Mouse (Mus musculus) heart, embryonic 11.5 days (tissue): ENCODE data around the gene Pitpnm1. TPM values are rescaled to one million over a fixed set of nuclear protein-coding genes. Genes with fewer than 3 reads are reported as not detected.

ENCODE experiments used
- ATAC-seq: fragments of 200-750 bp; cut with Nextera tagmentation; replicated peaks from 2 replicates; pipeline ENCODE4 v1.8.0; 2017; ENCODE audit warnings: moderate library complexity; ENCODE audit not compliant: insufficient number of reproducible peaks, low FRiP score, low TSS enrichment
- H3K27ac ChIP-seq: fragments of 300-500 bp; sonication (generic); 2 replicates; pipeline ENCODE4 v1.5.1; 2014; ENCODE audit warnings: mild to moderate bottlenecking, low read depth, low read length
- H3K27me3 ChIP-seq: fragments of 300-500 bp; sonication (generic); 2 replicates; pipeline ENCODE4 v1.6.1; 2014; ENCODE audit warnings: mild to moderate bottlenecking, low read length, mixed read lengths; ENCODE audit not compliant: control insufficient read depth, insufficient read depth
- H3K36me3 ChIP-seq: fragments of 300-500 bp; sonication (generic); 2 replicates; pipeline ENCODE4 v1.6.1; 2014; ENCODE audit warnings: mild to moderate bottlenecking, low read length, moderate library complexity, mixed read lengths; ENCODE audit not compliant: control insufficient read depth, insufficient read depth
- H3K4me1 ChIP-seq: fragments of 300-500 bp; sonication (generic); 2 replicates; pipeline ENCODE4 v1.6.1; 2014; ENCODE audit warnings: low read length; ENCODE audit not compliant: control insufficient read depth, insufficient read depth
- H3K4me2 ChIP-seq: fragments of 300-500 bp; sonication (generic); 2 replicates; pipeline ENCODE4 v1.6.1; 2014; ENCODE audit warnings: mild to moderate bottlenecking, moderate library complexity
- H3K4me3 ChIP-seq: fragments of 300-500 bp; sonication (generic); 2 replicates; pipeline ENCODE4 v1.5.1; 2014; ENCODE audit warnings: low read depth, low read length
- H3K9ac ChIP-seq: fragments of 300-500 bp; sonication (generic); 2 replicates; pipeline ENCODE4 v1.6.1; 2014; ENCODE audit warnings: mild to moderate bottlenecking, low read depth, low read length, moderate library complexity
- H3K9me3 ChIP-seq: fragments of 300-500 bp; sonication (generic); replicated peaks from 2 replicates; pipeline ENCODE4 v1.6.1; 2016; ENCODE audit warnings: low read length; ENCODE audit not compliant: control insufficient read depth
- WGBS: fragments of 180-500 bp; shearing (Covaris S2); extraction: QIAGEN DNeasy Blood & Tissue Kit; methylation state at CpG from one replicate; pipeline ENCODE4 v1.1.7; 2014; ENCODE audit not compliant: insufficient replicate concordance; 5-methylcytosine and 5-hydroxymethylcytosine counted together
- polyA plus RNA-seq: library from polyadenylated mRNA; unstranded; fragments of >200 nt; fragmentation: Nextera tagmentation; extraction: Ambion mirVana; gene quantifications from 2 replicates; pipeline ENCODE4 v1.2.1, GENCODE M21; 2014

Pitpnm1 gene
- polyA plus RNA-seq, 1 experiment from 2014 or later = 15.5 TPM

DNA sequence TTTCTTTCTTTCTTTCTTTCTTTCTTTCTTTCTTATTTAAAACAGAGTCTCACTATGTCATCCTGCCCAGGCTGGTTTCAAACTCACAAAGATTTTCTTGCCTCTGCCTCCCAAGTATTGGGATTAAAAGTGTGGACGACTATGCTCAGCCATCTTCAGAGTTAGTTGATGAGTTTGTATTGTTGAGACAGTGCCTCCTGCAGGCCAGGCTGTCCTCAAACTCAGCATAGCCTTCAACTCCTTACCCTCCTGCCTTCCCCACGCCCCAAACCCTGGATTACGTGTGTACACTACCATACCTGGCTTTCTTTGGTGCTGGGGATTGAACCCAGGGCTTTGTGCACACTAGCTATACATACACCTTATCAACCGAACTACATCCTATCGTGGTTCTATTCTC, 36.7 kb downstream of the Pitpnm1 start:
- Histone ChIP-seq H3K36me3 (peaks cover 10% of the 10 kb centered on the region), H3K27ac (no peak overlapping the region), H3K9ac (no peak overlapping the region), H3K27me3 (no peaks in the 10 kb centered on the region), H3K4me3 (no peak overlapping the region), H3K4me1 (no peaks in the 10 kb centered on the region), H3K9me3 (no peaks in the 10 kb centered on the region), H3K4me2 (no peak overlapping the region)
- no peak for ATAC-seq
- 76% methylated on average over 5 of the region's 5 CpGs for WGBS

DNA sequence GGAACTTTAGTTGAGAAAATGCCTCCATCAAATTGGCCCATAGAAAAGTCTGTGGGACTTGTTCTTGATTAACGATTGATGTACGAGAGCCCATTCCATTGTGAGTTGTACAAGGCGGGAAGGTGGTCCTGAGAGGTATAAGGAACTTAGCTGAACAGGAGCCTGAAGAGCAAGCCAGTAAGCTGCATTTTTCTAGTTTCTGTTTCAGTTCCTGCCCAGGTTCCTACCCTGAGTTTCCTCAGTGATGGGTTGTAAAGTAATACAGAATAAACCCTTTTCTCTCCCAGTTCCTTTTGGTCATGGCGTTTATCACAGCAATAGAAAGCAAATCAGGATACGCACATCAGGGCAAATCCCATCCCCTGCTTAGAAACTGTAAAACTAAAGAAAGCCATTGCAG, 38.1 kb downstream of the Pitpnm1 start:
- no peak overlapping the region for H3K27ac ChIP-seq
- no peaks in the 10 kb centered on the region for H3K4me1 ChIP-seq
- H3K4me3 ChIP-seq = no peak overlapping the region
- H3K27me3 ChIP-seq = no peaks in the 10 kb centered on the region
- WGBS = 80% methylated on average over 5 of the region's 5 CpGs
- ATAC-seq = no peak
- H3K4me2 ChIP-seq = no peak overlapping the region
- H3K9ac ChIP-seq = no peak overlapping the region
- no peaks in the 10 kb centered on the region for H3K9me3 ChIP-seq
- H3K36me3 ChIP-seq = no peaks in the 10 kb centered on the region; the same call in 1 of the 2 replicates

GRCm38 (mm10) chr19:4139446-4139845, 39.6 kb downstream of the Pitpnm1 start, which contains the start of gene Gpr152:
TSS of gene Gpr152 (plus strand) at chr19:4139787.
- Histone ChIP-seq H3K9ac (no peak within 1 kb of the TSS; the same call in 1 of the 2 replicates), H3K4me2 (no peak within 1 kb of the TSS), H3K36me3 (no peaks in the 10 kb centered on the region), H3K9me3 (no peaks in the 10 kb centered on the region), H3K27ac (no peak within 1 kb of the TSS), H3K4me1 (no peaks in the 10 kb centered on the region), H3K27me3 (no peaks in the 10 kb centered on the region), H3K4me3 (no peak within 1 kb of the TSS)
- WGBS = 74% methylated on average over 2 of the region's 2 CpGs
- ATAC-seq = no peak

GRCm38 (mm10) chr19:4140147-4140546, 40.3 kb downstream of the Pitpnm1 start:
- Histone ChIP-seq H3K9me3 (no peaks in the 10 kb centered on the region), H3K27me3 (no peaks in the 10 kb centered on the region), H3K36me3 (no peaks in the 10 kb centered on the region), H3K4me2 (no peak overlapping the region), H3K4me1 (no peaks in the 10 kb centered on the region), H3K9ac (no peak overlapping the region; the same call in 1 of the 2 replicates), H3K4me3 (no peak overlapping the region), H3K27ac (no peak overlapping the region)
- ATAC-seq = no peak
- whole genome bisulfite sequencing = 72% methylated on average over 6 of the region's 6 CpGs

DNA sequence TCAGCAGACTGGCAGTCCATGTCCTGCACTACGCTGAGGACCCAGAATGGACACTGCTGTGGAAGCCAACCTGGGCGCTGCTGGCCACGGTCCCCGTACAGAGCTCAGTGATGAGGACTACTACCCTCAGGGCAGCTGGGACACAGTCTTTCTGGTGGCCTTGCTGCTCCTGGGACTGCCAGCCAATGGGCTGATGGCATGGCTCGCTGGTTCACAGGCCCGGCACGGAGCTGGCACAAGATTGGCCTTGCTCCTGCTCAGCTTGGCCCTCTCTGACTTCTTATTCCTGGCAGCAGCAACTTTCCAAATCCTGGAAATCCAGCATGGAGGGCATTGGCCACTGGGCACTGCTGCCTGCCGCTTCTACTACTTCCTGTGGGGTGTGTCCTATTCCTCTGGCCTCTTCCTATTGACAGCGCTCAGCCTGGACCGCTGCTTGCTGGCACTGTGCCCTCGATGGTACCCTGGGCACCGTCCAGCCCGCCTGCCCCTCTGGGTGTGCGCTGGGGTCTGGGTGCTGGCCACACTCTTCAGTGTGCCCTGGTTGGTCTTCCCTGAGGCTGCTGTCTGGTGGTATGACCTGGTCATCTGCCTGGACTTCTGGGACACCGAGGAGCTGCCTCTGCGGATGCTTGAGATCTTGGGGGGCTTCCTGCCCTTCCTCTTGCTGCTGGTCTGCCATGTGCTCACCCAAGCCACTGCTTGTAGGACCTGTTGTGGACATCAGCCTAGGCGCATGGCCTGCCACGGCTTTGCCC, 42.8 kb downstream of the Pitpnm1 start:
- no peak overlapping the region for H3K27ac ChIP-seq
- no peak for ATAC-seq
- H3K27me3 ChIP-seq = no peaks in the 10 kb centered on the region
- H3K36me3 ChIP-seq = no peaks in the 10 kb centered on the region
- H3K4me1 ChIP-seq = no peaks in the 10 kb centered on the region
- H3K4me2 ChIP-seq = no peak overlapping the region
- H3K9me3 ChIP-seq = no peaks in the 10 kb centered on the region; the same call in 1 of the 2 replicates
- H3K9ac ChIP-seq = no peak overlapping the region
- no peak overlapping the region for H3K4me3 ChIP-seq
- 83% methylated on average over 18 of the region's 18 CpGs for WGBS

GRCm38 (mm10) chr19:4143759-4144268, 44.0 kb downstream of the Pitpnm1 start, which contains the start of gene Cabp4:
TSS of gene Cabp4 (minus strand) at chr19:4144033.
- no peak within 1 kb of the TSS for H3K4me3 ChIP-seq
- no peaks in the 10 kb centered on the region; the same call in 1 of the 2 replicates for H3K9me3 ChIP-seq
- H3K27me3 ChIP-seq = no peaks in the 10 kb centered on the region
- WGBS = 64% methylated on average over 7 of the region's 7 CpGs
- H3K9ac ChIP-seq = no peak within 1 kb of the TSS
- no peak within 1 kb of the TSS for H3K4me2 ChIP-seq
- no peak for ATAC-seq
- no peaks in the 10 kb centered on the region for H3K36me3 ChIP-seq
- H3K27ac ChIP-seq = no peak within 1 kb of the TSS
- peaks cover under 1% of the 10 kb centered on the region; the same call in 1 of the 2 replicates for H3K4me1 ChIP-seq

- H3K27ac ChIP-seq = no peak overlapping the region
- no peak for ATAC-seq
- no peak overlapping the region for H3K4me3 ChIP-seq
- H3K9ac ChIP-seq = no peak overlapping the region
- H3K4me1 ChIP-seq = peaks cover 7% of the 10 kb centered on the region
- H3K9me3 ChIP-seq = no peaks in the 10 kb centered on the region; the same call in 1 of the 2 replicates
- no peak overlapping the region for H3K4me2 ChIP-seq
- WGBS = 72% methylated on average over 16 of the region's 16 CpGs
- no peaks in the 10 kb centered on the region for H3K36me3 ChIP-seq
- H3K27me3 ChIP-seq = no peaks in the 10 kb centered on the region
These were observed 45.0 kb downstream of the Pitpnm1 start for GRCm38 (mm10) chr19:4144550-4145498.

GRCm38 (mm10) chr19:4145936-4146335, 46.1 kb downstream of the Pitpnm1 start:
- WGBS = 83% methylated on average over 5 of the region's 5 CpGs
- Histone ChIP-seq H3K27me3 (no peaks in the 10 kb centered on the region), H3K4me3 (no peak overlapping the region), H3K9ac (no peak overlapping the region), H3K4me2 (no peak overlapping the region), H3K4me1 (peaks cover 7% of the 10 kb centered on the region), H3K27ac (no peak overlapping the region), H3K9me3 (no peaks in the 10 kb centered on the region; the same call in 1 of the 2 replicates), H3K36me3 (0 out of 2 replicates have a peak, but pooled peaks cover 4% of the 10 kb centered on the region)
- no peak for ATAC-seq
